Mouse (Mus musculus): Measurements from ENCODE around the gene Tagln2. TPM values are rescaled to one million over a fixed set of nuclear protein-coding genes. Genes with fewer than 3 reads are reported as not detected.

Tagln2 gene
- 56.9 and 107 TPM in 2 replicates for polyA plus RNA-seq (2014; fragmentation: Nextera tagmentation; extraction: Ambion mirVana)

DNA sequence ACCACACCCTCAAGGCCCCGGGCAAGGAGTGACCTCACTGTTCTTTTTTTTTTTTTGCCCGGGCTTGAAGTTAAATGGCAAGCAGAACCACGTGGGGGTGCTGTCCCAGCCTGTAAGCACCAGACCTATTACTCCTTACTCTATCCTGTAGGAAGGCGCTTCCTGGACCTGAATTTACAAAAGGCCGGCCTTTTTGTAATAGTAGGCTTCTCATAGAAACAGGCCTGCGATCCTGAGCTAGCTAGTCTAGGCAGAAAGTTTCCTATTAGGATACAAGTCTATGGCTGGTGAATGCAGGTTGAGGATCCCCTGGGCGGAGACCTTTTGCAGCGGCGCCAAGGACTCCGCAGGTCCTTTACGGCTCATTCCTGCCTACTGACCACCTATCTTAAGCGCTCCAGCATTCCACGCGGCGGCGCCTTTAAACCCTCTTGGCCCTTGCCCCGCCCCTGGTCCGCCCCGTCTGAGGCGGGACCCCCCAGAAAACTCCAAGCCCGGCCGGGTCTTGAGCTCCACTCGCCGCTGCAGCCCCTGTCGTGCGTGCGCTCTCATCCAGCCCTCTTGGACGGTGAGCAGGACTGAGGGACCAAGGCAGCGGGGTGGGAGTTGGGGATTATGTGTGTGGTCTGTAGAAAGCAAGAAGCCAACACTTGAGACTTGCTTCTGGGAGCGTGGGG, at the start of gene Tagln2:
Tagln2 (plus strand) TSS at position 283 of the 677 bp plus-strand sequence.
- H3K4me1 ChIP-seq (ENCODE audit: control insufficient read depth, insufficient read depth, low read length): peaks cover 21% of the 10 kb centered on the region
- H3K27me3 ChIP-seq (ENCODE audit: control insufficient read depth, insufficient read depth, low read length): no peaks in the 10 kb centered on the region
- H3K4me3 ChIP-seq (ENCODE audit: low read depth, low read length): peak within 1 kb of the TSS; percentile 37
- peak within 1 kb of the TSS; percentile 51 for H3K9ac ChIP-seq (replicated peaks; ENCODE audit: low read depth, low read length)
- H3K27ac ChIP-seq (ENCODE audit: low read depth, low read length): peak within 1 kb of the TSS; percentile 73
- H3K36me3 ChIP-seq (ENCODE audit: control insufficient read depth, insufficient read depth, low read length): peaks cover 24% of the 10 kb centered on the region
- H3K9me3 ChIP-seq (ENCODE audit: control insufficient read depth, low read length): no peaks in the 10 kb centered on the region
- peak within 1 kb of the TSS; percentile 41 for H3K4me2 ChIP-seq (ENCODE audit: low read depth, low read length)
- peak; percentile 33 for ATAC-seq (ENCODE audit: low read depth)
- 2% methylated on average over 30 of the region's 30 CpGs for WGBS

- Histone ChIP-seq H3K4me3 (ENCODE audit: low read depth, low read length) (no peak overlapping the region), H3K27ac (ENCODE audit: low read depth, low read length) (no peak overlapping the region), H3K27me3 (ENCODE audit: control insufficient read depth, insufficient read depth, low read length) (no peaks in the 10 kb centered on the region), H3K4me1 (ENCODE audit: control insufficient read depth, insufficient read depth, low read length) (no peaks in the 10 kb centered on the region), H3K36me3 (ENCODE audit: control insufficient read depth, insufficient read depth, low read length) (no peaks in the 10 kb centered on the region), H3K9me3 (ENCODE audit: control insufficient read depth, low read length) (no peaks in the 10 kb centered on the region), H3K4me2 (ENCODE audit: low read depth, low read length) (no peak overlapping the region), H3K9ac (replicated peaks; ENCODE audit: low read depth, low read length) (no peak overlapping the region)
- no peak for ATAC-seq (ENCODE audit: low read depth)
- WGBS: 38% methylated on average over 2 of the region's 2 CpGs
These were observed 49.6 kb upstream of the Tagln2 start for GRCm38 (mm10) chr1:172450226-172450625.

- H3K4me2 ChIP-seq (ENCODE audit: low read depth, low read length): no peak overlapping the region
- H3K27me3 ChIP-seq (ENCODE audit: control insufficient read depth, insufficient read depth, low read length): no peaks in the 10 kb centered on the region
- H3K9me3 ChIP-seq (ENCODE audit: control insufficient read depth, low read length): no peaks in the 10 kb centered on the region
- H3K4me1 ChIP-seq (ENCODE audit: control insufficient read depth, insufficient read depth, low read length): no peaks in the 10 kb centered on the region
- no peak for ATAC-seq (ENCODE audit: low read depth)
- H3K27ac ChIP-seq (ENCODE audit: low read depth, low read length): no peak overlapping the region
- no peaks in the 10 kb centered on the region for H3K36me3 ChIP-seq (ENCODE audit: control insufficient read depth, insufficient read depth, low read length)
- 35% methylated on average over 17 of the region's 17 CpGs for WGBS
- H3K4me3 ChIP-seq (ENCODE audit: low read depth, low read length): no peak overlapping the region
- no peak overlapping the region for H3K9ac ChIP-seq (replicated peaks; ENCODE audit: low read depth, low read length)
These were observed 48.9 kb upstream of the Tagln2 start for GRCm38 (mm10) chr1:172450848-172451470.

DNA sequence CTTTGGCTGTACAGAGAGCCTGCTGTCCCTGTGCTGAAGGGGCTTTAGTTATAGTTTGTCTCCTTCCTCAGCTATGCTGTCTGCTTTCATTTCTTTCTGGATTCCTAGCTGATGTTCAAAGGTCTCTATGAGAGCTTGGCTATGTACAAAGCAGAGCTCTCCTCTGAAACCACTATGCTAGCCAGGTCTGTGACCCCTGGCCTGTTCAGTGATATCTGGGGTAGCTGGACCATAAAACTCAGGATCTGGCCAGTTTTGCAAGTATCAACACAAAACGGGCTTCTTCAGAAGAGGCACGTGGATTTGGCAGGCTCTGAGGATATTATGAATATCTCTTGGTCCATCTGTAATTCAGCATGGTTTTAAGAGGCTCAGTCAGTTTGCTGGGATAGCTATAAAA, 46.9 kb upstream of the Tagln2 start:
- Histone ChIP-seq H3K36me3 (ENCODE audit: control insufficient read depth, insufficient read depth, low read length) (no peaks in the 10 kb centered on the region), H3K9ac (replicated peaks; ENCODE audit: low read depth, low read length) (no peak overlapping the region), H3K4me1 (ENCODE audit: control insufficient read depth, insufficient read depth, low read length) (no peaks in the 10 kb centered on the region), H3K27ac (ENCODE audit: low read depth, low read length) (no peak overlapping the region), H3K4me2 (ENCODE audit: low read depth, low read length) (no peak overlapping the region), H3K27me3 (ENCODE audit: control insufficient read depth, insufficient read depth, low read length) (no peaks in the 10 kb centered on the region), H3K9me3 (ENCODE audit: control insufficient read depth, low read length) (no peaks in the 10 kb centered on the region), H3K4me3 (ENCODE audit: low read depth, low read length) (no peak overlapping the region)
- 81% methylated on average over 2 of the region's 2 CpGs for WGBS
- no peak for ATAC-seq (ENCODE audit: low read depth)

DNA sequence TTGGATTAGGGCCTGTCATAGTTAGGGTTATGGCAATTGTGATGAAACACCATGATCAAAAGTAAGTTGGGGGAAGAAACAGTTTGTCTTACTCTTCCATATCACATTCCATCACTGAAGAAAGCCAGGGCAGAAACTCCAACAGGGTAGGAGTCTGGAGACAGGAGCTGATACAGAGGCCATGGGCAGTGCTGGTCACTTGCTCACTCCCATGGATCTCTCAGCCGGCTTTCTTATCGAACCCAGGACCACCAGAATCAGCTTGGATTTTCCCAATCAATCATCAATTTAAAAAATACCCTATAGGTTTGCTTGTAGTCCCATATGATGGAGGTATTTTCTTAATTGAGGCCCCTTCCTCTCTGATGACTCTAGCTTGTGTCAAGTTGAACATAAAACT, 46.0 kb upstream of the Tagln2 start:
- WGBS: 91% methylated on average over 2 of the region's 2 CpGs
- no peak for ATAC-seq (ENCODE audit: low read depth)

GRCm38 (mm10) chr1:172455416-172455815, 44.4 kb upstream of the Tagln2 start:
- Histone ChIP-seq H3K4me3 (ENCODE audit: low read depth, low read length) (no peak overlapping the region), H3K9ac (replicated peaks; ENCODE audit: low read depth, low read length) (no peak overlapping the region), H3K4me2 (ENCODE audit: low read depth, low read length) (no peak overlapping the region), H3K27me3 (ENCODE audit: control insufficient read depth, insufficient read depth, low read length) (no peaks in the 10 kb centered on the region), H3K9me3 (ENCODE audit: control insufficient read depth, low read length) (no peaks in the 10 kb centered on the region), H3K27ac (ENCODE audit: low read depth, low read length) (no peak overlapping the region), H3K4me1 (ENCODE audit: control insufficient read depth, insufficient read depth, low read length) (no peaks in the 10 kb centered on the region), H3K36me3 (ENCODE audit: control insufficient read depth, insufficient read depth, low read length) (no peaks in the 10 kb centered on the region)
- no peak for ATAC-seq (ENCODE audit: low read depth)
- 14% methylated on average over 4 of the region's 4 CpGs for WGBS

More for the DNA sequence above, 46.0 kb upstream of the Tagln2 start:
- H3K36me3 ChIP-seq (ENCODE audit: control insufficient read depth, insufficient read depth, low read length): no peaks in the 10 kb centered on the region
- H3K4me3 ChIP-seq (ENCODE audit: low read depth, low read length): no peak overlapping the region
- no peak overlapping the region for H3K4me2 ChIP-seq (ENCODE audit: low read depth, low read length)
- no peaks in the 10 kb centered on the region for H3K27me3 ChIP-seq (ENCODE audit: control insufficient read depth, insufficient read depth, low read length)
- no peak overlapping the region for H3K9ac ChIP-seq (replicated peaks; ENCODE audit: low read depth, low read length)
- no peaks in the 10 kb centered on the region for H3K4me1 ChIP-seq (ENCODE audit: control insufficient read depth, insufficient read depth, low read length)
- H3K9me3 ChIP-seq (ENCODE audit: control insufficient read depth, low read length): no peaks in the 10 kb centered on the region
- H3K27ac ChIP-seq (ENCODE audit: low read depth, low read length): no peak overlapping the region

GRCm38 (mm10) chr1:172456001-172456677, 43.7 kb upstream of the Tagln2 start:
- no peak for ATAC-seq (ENCODE audit: low read depth)

DNA sequence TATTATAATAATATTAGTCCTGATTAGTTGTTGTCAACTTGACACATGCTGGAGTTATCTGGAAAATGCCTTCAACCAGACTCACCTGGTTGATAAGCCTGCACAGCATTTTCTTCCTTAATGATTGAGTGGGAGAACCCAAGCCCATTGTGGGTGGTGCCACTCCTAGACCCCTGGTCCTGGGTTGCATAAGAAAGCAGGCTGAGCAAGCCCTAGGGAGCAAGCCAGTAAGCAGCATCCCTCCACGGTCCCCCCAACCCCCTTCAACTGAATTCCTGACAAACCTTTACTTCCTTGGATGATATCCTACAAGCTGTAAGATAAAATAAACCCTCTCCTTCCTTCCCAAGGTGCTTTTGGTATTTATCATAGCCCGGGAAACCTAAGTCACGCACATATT, 42.7 kb upstream of the Tagln2 start:
- Histone ChIP-seq H3K27ac (ENCODE audit: low read depth, low read length) (no peak overlapping the region), H3K36me3 (ENCODE audit: control insufficient read depth, insufficient read depth, low read length) (no peaks in the 10 kb centered on the region), H3K4me2 (ENCODE audit: low read depth, low read length) (no peak overlapping the region), H3K4me3 (ENCODE audit: low read depth, low read length) (no peak overlapping the region), H3K4me1 (ENCODE audit: control insufficient read depth, insufficient read depth, low read length) (no peaks in the 10 kb centered on the region), H3K27me3 (ENCODE audit: control insufficient read depth, insufficient read depth, low read length) (no peaks in the 10 kb centered on the region), H3K9me3 (ENCODE audit: control insufficient read depth, low read length) (no peaks in the 10 kb centered on the region), H3K9ac (replicated peaks; ENCODE audit: low read depth, low read length) (no peak overlapping the region)
- 92% methylated on average over 3 of the region's 3 CpGs for WGBS
- ATAC-seq (ENCODE audit: low read depth): no peak

More at GRCm38 (mm10) chr1:172456001-172456677, 43.7 kb upstream of the Tagln2 start:
- Histone ChIP-seq H3K4me2 (ENCODE audit: low read depth, low read length) (no peak overlapping the region), H3K36me3 (ENCODE audit: control insufficient read depth, insufficient read depth, low read length) (no peaks in the 10 kb centered on the region), H3K9me3 (ENCODE audit: control insufficient read depth, low read length) (no peaks in the 10 kb centered on the region), H3K4me3 (ENCODE audit: low read depth, low read length) (no peak overlapping the region), H3K4me1 (ENCODE audit: control insufficient read depth, insufficient read depth, low read length) (no peaks in the 10 kb centered on the region), H3K27ac (ENCODE audit: low read depth, low read length) (no peak overlapping the region), H3K9ac (replicated peaks; ENCODE audit: low read depth, low read length) (no peak overlapping the region), H3K27me3 (ENCODE audit: control insufficient read depth, insufficient read depth, low read length) (no peaks in the 10 kb centered on the region)
- WGBS: 80% methylated on average over 7 of the region's 7 CpGs

GRCm38 (mm10) chr1:172458041-172458440, 41.8 kb upstream of the Tagln2 start:
- no peaks in the 10 kb centered on the region for H3K4me1 ChIP-seq (ENCODE audit: control insufficient read depth, insufficient read depth, low read length)
- no peak overlapping the region for H3K27ac ChIP-seq (ENCODE audit: low read depth, low read length)
- ATAC-seq (ENCODE audit: low read depth): no peak
- H3K4me2 ChIP-seq (ENCODE audit: low read depth, low read length): no peak overlapping the region
- H3K27me3 ChIP-seq (ENCODE audit: control insufficient read depth, insufficient read depth, low read length): no peaks in the 10 kb centered on the region
- no peaks in the 10 kb centered on the region for H3K36me3 ChIP-seq (ENCODE audit: control insufficient read depth, insufficient read depth, low read length)
- no peak overlapping the region for H3K9ac ChIP-seq (replicated peaks; ENCODE audit: low read depth, low read length)
- 88% methylated on average over 3 of the region's 3 CpGs for WGBS
- no peaks in the 10 kb centered on the region for H3K9me3 ChIP-seq (ENCODE audit: control insufficient read depth, low read length)
- H3K4me3 ChIP-seq (ENCODE audit: low read depth, low read length): no peak overlapping the region

Data from neural tube, embryonic 14.5 days (tissue).